Mouse (Mus musculus) cerebellum, adult 2 months (tissue): ENCODE measurements at regions not wholly inside any gene's neighbourhood (a gene's known extent, or its start where the extent isn't known, plus 50 kb on each side); places are given as distances from the start of the nearest gene placed in this dataset.

Experiments used
- CTCF ChIP-seq: fragments of 200-500 bp; IDR thresholded peaks from 2 replicates; pipeline ENCODE4 v1.5.1; 2011; ENCODE audit warnings: low read depth, mild to moderate bottlenecking, control low read depth, low read length, moderate library complexity, borderline replicate concordance; ENCODE audit not compliant: insufficient read depth
- POLR2A ChIP-seq: fragments of 200-500 bp; IDR thresholded peaks from 2 replicates; pipeline ENCODE4 v1.6.1; 2011; ENCODE audit warnings: low read length, control low read depth, borderline replicate concordance; ENCODE audit not compliant: insufficient read depth

- TF ChIP-seq CTCF (no peak), POLR2A (no peak)
These were observed 149.3 kb downstream of the Arl4a start for GRCm38 (mm10) chr12:39888493-39888892.
